Mouse (Mus musculus) cerebellum, adult (tissue): ENCODE results near the gene Riok1.
A peak's percentile ranks its signal among the peaks of the same experiment; 100 is the strongest.

Experiments used
- ATAC-seq: cut with Nextera tagmentation; 2 replicates; pipeline ENCODE4 v1.9.2; 2017; ENCODE audit warnings: mild to moderate bottlenecking, moderate library complexity, mixed read lengths; ENCODE audit not compliant: insufficient number of reproducible peaks, low FRiP score, low TSS enrichment

Riok1 gene

DNA sequence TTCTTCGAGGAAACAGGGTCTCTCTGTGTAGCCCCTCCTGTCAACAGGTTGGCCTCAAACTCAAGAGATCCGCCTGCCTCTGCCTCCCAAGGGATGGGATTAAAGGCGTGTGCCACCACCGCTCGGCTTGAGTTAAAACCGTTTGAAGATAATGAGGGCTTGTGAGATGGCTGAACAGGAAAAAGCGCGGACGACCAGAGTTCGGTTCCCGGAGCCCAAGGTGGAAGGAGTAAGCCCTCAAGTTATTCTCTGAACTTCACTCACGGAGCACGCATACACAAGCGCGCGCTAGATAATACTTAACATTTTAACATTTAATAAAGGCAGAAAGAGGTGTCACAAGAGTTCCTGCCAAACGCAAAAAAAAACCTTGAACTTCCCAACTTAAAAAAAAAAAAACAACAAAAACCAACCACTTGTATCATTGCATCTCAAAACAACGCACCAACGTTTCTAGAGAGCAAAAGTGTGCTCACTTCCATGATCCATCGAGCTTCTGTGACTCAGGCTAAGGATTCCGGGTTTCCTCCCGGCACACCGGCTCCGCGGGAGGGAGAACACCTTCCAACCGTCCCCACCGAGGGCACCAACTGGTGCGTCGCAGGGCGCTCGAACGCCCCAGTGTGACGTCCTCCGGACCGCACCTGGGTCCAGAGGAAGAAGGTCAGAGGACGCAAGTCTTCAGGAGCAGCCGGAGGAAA, at the start of gene Riok1:
Riok1 (plus strand) TSS at position 653 of the 701 bp plus-strand sequence.
- ATAC-seq: peak; percentile 67

DNA sequence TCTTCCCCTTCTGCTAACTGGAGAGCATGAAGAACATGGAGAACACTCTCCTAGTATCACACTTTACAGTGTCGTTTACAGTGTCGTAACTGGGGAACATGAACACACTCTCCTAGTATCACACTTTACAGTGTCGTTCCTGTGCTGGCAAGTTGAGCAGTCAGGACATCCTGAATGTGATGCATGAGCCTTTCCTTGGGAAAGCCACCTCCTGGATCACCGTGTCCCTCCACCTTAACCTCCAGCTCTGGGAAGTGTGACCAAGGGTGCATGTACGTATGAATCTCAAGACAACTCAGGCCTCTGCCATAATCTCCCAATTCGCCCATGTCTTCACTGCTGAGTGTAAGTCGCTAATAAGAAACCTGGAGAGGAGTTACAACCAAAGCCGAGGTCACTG, 47.1 kb upstream of the Riok1 start:
- ATAC-seq: no peak

DNA sequence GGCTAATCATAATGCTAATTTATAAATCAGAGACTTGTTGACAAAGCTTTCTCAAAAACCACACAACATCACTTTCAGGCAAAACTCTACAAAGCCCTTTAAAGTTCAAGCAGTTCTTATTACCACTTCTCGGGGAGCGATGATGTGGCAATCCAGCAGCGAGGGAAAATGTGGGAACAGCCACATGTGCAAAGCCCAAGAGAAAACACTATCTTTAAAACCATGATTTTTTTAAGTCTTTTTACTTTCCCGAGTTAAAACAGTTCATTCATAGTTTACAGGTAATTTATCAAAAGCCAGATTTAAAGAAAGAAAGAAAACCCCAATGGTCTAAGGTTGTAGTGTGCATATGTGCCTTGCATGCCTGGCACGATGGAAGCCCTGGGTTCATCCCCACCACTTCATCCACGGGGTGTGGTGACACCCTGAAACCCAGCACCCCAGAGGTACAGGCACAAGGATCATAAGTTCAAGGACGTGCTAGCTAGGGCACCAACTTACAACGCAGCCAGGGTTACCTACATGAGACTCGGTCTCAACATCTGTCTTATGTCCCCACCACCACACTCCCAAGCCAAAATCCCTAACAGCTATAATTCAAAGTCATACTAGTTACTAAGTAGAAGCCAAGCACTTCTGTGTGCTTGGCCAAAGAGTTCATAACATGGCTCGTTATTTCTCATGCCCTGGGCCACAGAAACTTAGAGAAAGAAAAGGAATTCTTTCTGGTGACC, 44.0 kb upstream of the Riok1 start:
- no peak for ATAC-seq

DNA sequence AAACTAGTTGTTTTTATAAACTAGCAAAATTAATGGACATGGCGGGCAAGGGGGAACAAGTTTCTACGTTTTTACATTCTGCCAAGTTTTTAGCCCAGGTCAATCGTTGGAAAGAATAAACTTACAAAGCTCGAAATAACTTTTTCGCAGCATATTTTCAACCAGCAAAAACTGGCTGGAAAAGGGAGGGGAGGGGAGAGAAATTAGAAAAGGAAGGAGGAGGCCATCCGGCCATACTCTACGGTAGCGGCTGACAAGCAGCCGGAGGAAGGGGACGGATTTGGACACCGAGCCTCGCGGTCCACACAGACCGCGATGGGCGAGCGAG, 43.5 kb upstream of the Riok1 start:
- ATAC-seq: no peak

DNA sequence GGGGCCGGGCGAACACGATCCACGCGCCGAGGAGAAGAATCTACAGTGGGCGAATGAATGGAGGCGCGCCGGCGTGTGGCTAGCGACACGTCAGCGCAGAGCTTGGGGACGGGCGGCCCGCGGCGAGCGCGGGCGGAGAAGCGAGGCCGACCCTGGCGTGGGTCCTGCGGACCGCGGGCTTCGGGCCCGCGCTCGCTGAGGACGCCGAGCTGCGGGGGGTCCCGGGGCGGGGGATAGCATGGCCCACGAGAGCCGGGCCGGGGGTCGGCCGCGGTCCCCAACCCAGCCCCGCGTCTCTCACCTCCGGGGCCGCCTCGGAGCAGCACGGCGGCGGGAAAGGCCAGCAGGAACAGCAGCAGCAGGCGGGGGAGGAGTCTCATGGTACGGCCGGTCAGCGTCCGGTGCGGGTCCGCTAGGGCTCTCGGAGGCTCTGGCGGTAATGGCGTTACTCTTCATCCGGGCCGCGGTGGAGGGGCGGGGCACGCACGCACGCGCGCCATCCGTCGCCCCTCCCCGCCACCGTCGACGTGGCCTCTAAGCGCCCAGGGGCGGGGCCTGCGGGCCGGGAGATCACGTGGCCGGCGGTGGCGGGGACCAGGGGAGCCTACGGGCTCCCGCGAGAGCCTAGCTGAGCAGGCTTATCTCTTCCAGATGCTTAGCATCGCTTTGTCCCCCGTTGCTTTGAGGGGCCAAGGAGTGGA, 42.9 kb upstream of the Riok1 start, which contains the start of gene Ssr1:
Ssr1 (minus strand) TSS at position 514 of the 701 bp plus-strand sequence.
- peak; percentile 96 for ATAC-seq

DNA sequence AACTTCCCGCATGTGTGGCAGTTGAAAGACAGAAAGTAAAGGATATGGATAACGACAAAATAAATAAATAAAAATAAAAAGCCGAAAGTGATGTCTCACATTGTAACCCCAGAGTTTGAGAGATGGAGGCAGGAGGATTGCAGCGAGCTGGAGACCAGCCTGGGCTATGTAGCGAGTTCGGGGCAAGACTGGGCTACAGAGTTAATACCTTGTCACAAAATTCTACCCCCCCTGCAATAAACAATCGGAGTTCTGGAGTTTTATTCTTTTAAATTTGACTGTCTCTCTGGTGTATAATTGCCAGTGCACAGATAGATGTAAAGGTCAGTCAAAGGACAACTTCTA, 42.4 kb upstream of the Riok1 start:
- no peak; the same call in 1 of the 2 replicates for ATAC-seq

- no peak for ATAC-seq
Measured at GRCm38 (mm10) chr13:37999713-38000112, 37.1 kb upstream of the Riok1 start.

DNA sequence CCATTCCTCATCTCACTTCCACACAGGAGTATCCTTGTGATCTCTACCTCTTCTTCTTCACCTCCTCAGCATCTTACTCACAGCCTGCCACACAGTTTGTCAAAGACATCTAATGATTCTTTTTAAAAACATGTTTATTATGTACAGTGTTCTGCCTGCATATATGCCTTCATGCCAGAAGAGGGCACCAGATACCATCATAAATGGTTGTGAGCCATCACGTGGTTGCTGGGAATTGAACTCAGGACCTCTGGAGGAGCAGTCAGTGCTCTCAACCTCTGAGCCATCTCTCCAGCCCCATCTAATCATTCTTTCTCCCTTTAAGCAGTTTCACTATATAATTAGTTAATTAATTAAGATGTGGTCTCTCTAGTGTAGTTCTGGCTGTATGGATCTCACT, 34.3 kb upstream of the Riok1 start:
- no peak for ATAC-seq

- ATAC-seq: no peak
Measured at GRCm38 (mm10) chr13:38007972-38008371, 28.8 kb upstream of the Riok1 start.

GRCm38 (mm10) chr13:38009721-38010408, 26.9 kb upstream of the Riok1 start:
- no peak for ATAC-seq

DNA sequence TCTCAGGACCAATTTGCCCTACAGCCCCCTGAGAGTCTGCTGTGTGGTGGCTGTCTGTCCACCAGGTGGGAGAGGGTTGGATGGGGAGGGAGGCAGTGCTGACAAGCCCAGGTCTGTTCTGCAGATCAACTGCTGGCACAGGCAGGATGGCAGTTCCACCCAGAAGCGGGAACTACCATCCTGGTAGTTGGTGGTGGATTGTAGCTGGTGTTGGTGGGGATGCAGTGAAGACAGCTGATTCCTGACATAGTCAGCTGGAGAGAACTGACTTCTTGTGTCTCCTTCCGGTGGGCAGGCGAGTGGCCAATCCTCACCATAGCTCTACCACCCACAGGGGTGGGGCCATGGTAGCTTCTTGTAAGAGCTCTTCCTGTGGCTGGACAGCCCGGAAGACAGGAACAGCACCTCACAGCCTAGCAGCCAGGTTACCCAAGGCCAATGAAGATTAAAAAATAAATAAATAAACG, 26.3 kb upstream of the Riok1 start:
- ATAC-seq: no peak

GRCm38 (mm10) chr13:38012436-38012835, 24.4 kb upstream of the Riok1 start:
- no peak for ATAC-seq

DNA sequence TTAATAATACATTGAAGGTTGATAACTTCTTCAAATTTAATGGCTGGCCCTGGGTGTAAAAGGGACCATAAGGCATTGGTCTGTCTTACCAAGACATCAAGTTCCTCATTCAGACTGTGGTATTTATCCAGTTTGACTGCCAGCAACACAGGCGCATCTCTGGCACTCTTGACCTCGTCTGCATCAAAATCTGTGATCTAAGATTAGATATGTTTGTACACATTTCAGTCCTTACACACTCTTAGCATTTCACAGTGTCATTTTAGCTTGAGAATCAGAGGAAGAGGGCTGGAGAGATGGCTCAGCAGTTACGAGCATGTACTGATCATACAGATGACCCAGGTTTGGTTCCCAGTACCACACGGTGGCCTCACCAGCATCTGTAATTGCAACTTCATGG, 21.2 kb upstream of the Riok1 start:
- ATAC-seq: no peak

GRCm38 (mm10) chr13:38018791-38019190, 18.0 kb upstream of the Riok1 start:
- no peak for ATAC-seq

DNA sequence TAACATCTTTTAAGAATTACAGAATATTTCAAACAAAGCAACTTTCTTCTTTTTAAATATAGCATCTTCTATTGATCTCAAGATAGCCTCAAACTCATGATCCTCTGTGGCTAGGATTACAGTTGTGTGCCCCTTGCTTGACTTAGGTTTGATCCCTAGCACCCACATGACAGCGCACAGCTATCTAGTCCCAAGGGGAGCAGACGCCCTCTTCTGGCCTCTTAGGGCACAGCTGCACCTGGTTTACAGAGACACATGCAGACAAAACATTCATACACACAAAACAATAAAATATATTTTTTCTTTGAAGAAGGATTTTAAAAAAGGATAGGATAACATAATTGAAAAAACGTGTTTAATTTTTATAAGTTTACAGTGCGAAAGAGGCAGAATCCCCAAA, 10.9 kb upstream of the Riok1 start:
- no peak for ATAC-seq

GRCm38 (mm10) chr13:38027618-38028248, 9.1 kb upstream of the Riok1 start:
- ATAC-seq: no peak

DNA sequence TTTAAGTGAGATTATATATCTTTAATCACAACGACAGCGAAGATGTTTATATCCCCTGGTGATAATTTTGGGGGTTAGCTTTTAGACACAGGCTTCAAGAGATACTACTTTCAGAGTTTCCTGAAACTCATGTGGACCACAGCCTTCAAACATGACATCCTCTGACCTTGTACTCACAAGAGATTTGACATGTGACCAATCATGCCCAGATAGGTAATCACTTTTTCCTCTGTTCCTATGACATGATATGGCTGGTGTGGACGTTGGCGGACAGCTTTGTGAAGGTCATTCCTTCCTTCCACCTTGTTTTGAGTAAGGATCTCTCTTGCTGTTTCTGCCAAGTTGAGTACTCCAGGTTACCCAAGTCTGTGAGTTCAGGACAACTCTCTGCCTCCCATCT, 8.4 kb upstream of the Riok1 start:
- no peak for ATAC-seq

GRCm38 (mm10) chr13:38037044-38037687, 371 bp downstream of the Riok1 start, which contains the start of gene Cage1:
Gene Cage1 (minus strand): TSS chr13:38037069.
- peak; percentile 94 for ATAC-seq

DNA sequence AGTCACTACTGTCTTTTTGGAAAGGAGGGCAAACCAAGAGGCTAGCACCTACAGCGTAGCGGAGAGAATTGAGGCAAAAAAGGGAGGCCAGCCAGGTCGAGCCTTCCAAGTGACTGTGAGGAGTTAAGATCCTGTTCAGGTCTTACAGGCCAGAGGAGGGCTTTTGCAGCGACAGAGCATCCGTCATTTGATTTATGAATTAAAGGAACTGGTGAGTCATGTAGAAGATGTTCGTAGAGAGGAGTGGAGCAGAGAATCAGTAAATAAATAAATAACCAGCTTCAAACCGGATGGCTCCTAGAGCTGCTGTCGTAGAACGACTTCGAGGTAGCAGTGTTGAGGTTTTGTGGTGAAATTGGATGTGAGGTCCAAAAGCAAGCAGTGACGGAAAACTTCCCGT, 1.0 kb downstream of the Riok1 start:
- ATAC-seq: no peak

GRCm38 (mm10) chr13:38049888-38050287, 13.1 kb downstream of the Riok1 start:
- ATAC-seq: no peak
